Mouse (Mus musculus): Measurements from ENCODE around the gene Srl. TPM values are rescaled to one million over a fixed set of nuclear protein-coding genes. Genes with fewer than 3 reads are reported as not detected.

Gene Srl
- polyA plus RNA-seq, 1 experiment = 12.6 TPM

- WGBS = 75% methylated on average over 4 of the region's 4 CpGs
- DNase-seq = no peak
- TF ChIP-seq CTCF (IDR thresholded peaks at IDR 0.05; ENCODE audit: insufficient read depth, low read length) (no peak), POLR2A (IDR thresholded peaks at IDR 0.05; ENCODE audit: borderline replicate concordance, extremely low read depth, low read depth, low read length) (no peak)
- H3K4me3 ChIP-seq (replicated peaks; ENCODE audit: extremely low read depth, low read depth, low read length) = no peak overlapping the region
- H3K4me1 ChIP-seq (ENCODE audit: control insufficient read depth, insufficient read depth, low read length) = no peaks in the 10 kb centered on the region
These were observed 20.4 kb downstream of the Srl start for GRCm38 (mm10) chr16:4521074-4521667.

- Histone ChIP-seq H3K4me3 (replicated peaks; ENCODE audit: extremely low read depth, low read depth, low read length) (no peak overlapping the region), H3K4me1 (ENCODE audit: control insufficient read depth, insufficient read depth, low read length) (no peaks in the 10 kb centered on the region)
- DNase-seq = no peak
- TF ChIP-seq POLR2A (IDR thresholded peaks at IDR 0.05; ENCODE audit: borderline replicate concordance, extremely low read depth, low read depth, low read length) = no peak
- no peak for TF ChIP-seq CTCF (IDR thresholded peaks at IDR 0.05; ENCODE audit: insufficient read depth, low read length)
- 77% methylated on average over 8 of the region's 8 CpGs for WGBS
These were observed 20.9 kb downstream of the Srl start for GRCm38 (mm10) chr16:4520673-4521072.

GRCm38 (mm10) chr16:4519825-4520224, 21.8 kb downstream of the Srl start:
- H3K4me3 ChIP-seq (replicated peaks; ENCODE audit: extremely low read depth, low read depth, low read length) = no peak overlapping the region
- TF ChIP-seq POLR2A (IDR thresholded peaks at IDR 0.05; ENCODE audit: borderline replicate concordance, extremely low read depth, low read depth, low read length) (no peak), CTCF (IDR thresholded peaks at IDR 0.05; ENCODE audit: insufficient read depth, low read length) (no peak)

GRCm38 (mm10) chr16:4519157-4519556, 22.5 kb downstream of the Srl start:
- no peak overlapping the region for H3K4me3 ChIP-seq (replicated peaks; ENCODE audit: extremely low read depth, low read depth, low read length)
- H3K4me1 ChIP-seq (ENCODE audit: control insufficient read depth, insufficient read depth, low read length) = no peaks in the 10 kb centered on the region
- no peak for DNase-seq
- WGBS = 73% methylated on average over 4 of the region's 4 CpGs
- TF ChIP-seq POLR2A (IDR thresholded peaks at IDR 0.05; ENCODE audit: borderline replicate concordance, extremely low read depth, low read depth, low read length) (no peak), CTCF (IDR thresholded peaks at IDR 0.05; ENCODE audit: insufficient read depth, low read length) (no peak)

More at GRCm38 (mm10) chr16:4519825-4520224, 21.8 kb downstream of the Srl start:
- no peaks in the 10 kb centered on the region for H3K4me1 ChIP-seq (ENCODE audit: control insufficient read depth, insufficient read depth, low read length)
- no peak for DNase-seq
- WGBS = 96% methylated on average over 2 of the region's 2 CpGs

GRCm38 (mm10) chr16:4517906-4518305, 23.7 kb downstream of the Srl start:
- peaks cover under 1% of the 10 kb centered on the region; the same call in 1 of the 2 replicates for H3K4me1 ChIP-seq (ENCODE audit: control insufficient read depth, insufficient read depth, low read length)
- H3K4me3 ChIP-seq (replicated peaks; ENCODE audit: extremely low read depth, low read depth, low read length) = no peak overlapping the region
- no peak for DNase-seq
- WGBS = 64% methylated on average over 2 of the region's 2 CpGs
- TF ChIP-seq CTCF (IDR thresholded peaks at IDR 0.05; ENCODE audit: insufficient read depth, low read length) (no peak), POLR2A (IDR thresholded peaks at IDR 0.05; ENCODE audit: borderline replicate concordance, extremely low read depth, low read depth, low read length) (no peak)

- TF ChIP-seq POLR2A (IDR thresholded peaks at IDR 0.05; ENCODE audit: borderline replicate concordance, extremely low read depth, low read depth, low read length) = no peak
- no peak for TF ChIP-seq CTCF (IDR thresholded peaks at IDR 0.05; ENCODE audit: insufficient read depth, low read length)
- DNase-seq = no peak
- WGBS = 75% methylated on average over 3 of the region's 3 CpGs
- peaks cover 4% of the 10 kb centered on the region; the same call in 1 of the 2 replicates for H3K4me1 ChIP-seq (ENCODE audit: control insufficient read depth, insufficient read depth, low read length)
- H3K4me3 ChIP-seq (replicated peaks; ENCODE audit: extremely low read depth, low read depth, low read length) = no peak overlapping the region
These were observed 27.2 kb downstream of the Srl start for GRCm38 (mm10) chr16:4514383-4514782.

- Histone ChIP-seq H3K4me1 (ENCODE audit: control insufficient read depth, insufficient read depth, low read length) (peaks cover 4% of the 10 kb centered on the region; the same call in 1 of the 2 replicates), H3K4me3 (replicated peaks; ENCODE audit: extremely low read depth, low read depth, low read length) (no peak overlapping the region)
- DNase-seq = peak; percentile 16
- 37% methylated on average over 3 of the region's 3 CpGs for WGBS
- TF ChIP-seq CTCF (IDR thresholded peaks at IDR 0.05; ENCODE audit: insufficient read depth, low read length) = no peak
- no peak for TF ChIP-seq POLR2A (IDR thresholded peaks at IDR 0.05; ENCODE audit: borderline replicate concordance, extremely low read depth, low read depth, low read length)
These were observed 28.8 kb downstream of the Srl start for GRCm38 (mm10) chr16:4512661-4513438.

- no peak for DNase-seq
- Histone ChIP-seq H3K4me1 (ENCODE audit: control insufficient read depth, insufficient read depth, low read length) (peaks cover 4% of the 10 kb centered on the region; the same call in 1 of the 2 replicates), H3K4me3 (replicated peaks; ENCODE audit: extremely low read depth, low read depth, low read length) (no peak overlapping the region)
- WGBS = 85% methylated on average over 2 of the region's 2 CpGs
- TF ChIP-seq POLR2A (IDR thresholded peaks at IDR 0.05; ENCODE audit: borderline replicate concordance, extremely low read depth, low read depth, low read length) (no peak), CTCF (IDR thresholded peaks at IDR 0.05; ENCODE audit: insufficient read depth, low read length) (no peak)
These were observed 30.2 kb downstream of the Srl start for GRCm38 (mm10) chr16:4511371-4511770.

- no peaks in the 10 kb centered on the region for H3K4me1 ChIP-seq (ENCODE audit: control insufficient read depth, insufficient read depth, low read length)
- no peak for DNase-seq
These were observed 35.4 kb downstream of the Srl start for GRCm38 (mm10) chr16:4506181-4506580.

More at GRCm38 (mm10) chr16:4506181-4506580, 35.4 kb downstream of the Srl start:
- WGBS = 80% methylated on average over 3 of the region's 3 CpGs
- no peak overlapping the region for H3K4me3 ChIP-seq (replicated peaks; ENCODE audit: extremely low read depth, low read depth, low read length)
- TF ChIP-seq POLR2A (IDR thresholded peaks at IDR 0.05; ENCODE audit: borderline replicate concordance, extremely low read depth, low read depth, low read length) = no peak
- TF ChIP-seq CTCF (IDR thresholded peaks at IDR 0.05; ENCODE audit: insufficient read depth, low read length) = no peak
